Mouse (Mus musculus) thymus, postnatal 0 days (tissue): ENCODE data around the gene Cfap221. TPM values are rescaled to one million over a fixed set of nuclear protein-coding genes. Genes with fewer than 3 reads are reported as not detected.

Source experiments
- DNase-seq: peaks from one replicate; pipeline ENCODE4 v3.0.0-alpha.2; 2015; ENCODE audit warnings: low spot score
- polyA plus RNA-seq: library from polyadenylated mRNA; unstranded; fragments of >200 nt; fragmentation: Nextera tagmentation; extraction: Ambion mirVana; gene quantifications from 2 replicates; pipeline ENCODE4 v1.2.1, GENCODE M21; 2015

Gene Cfap221
- polyA plus RNA-seq = 0.07 TPM in 1 of 2 replicates, not detected in the other

- peak; percentile 61 for DNase-seq
Measured at GRCm38 (mm10) chr1:119996798-119997581, at the start of gene Cfap221. Cfap221 (minus strand) TSS chr1:119997234.

- no peak for DNase-seq
Measured at GRCm38 (mm10) chr1:120044584-120044983, 47.5 kb upstream of the Cfap221 start.

- DNase-seq = no peak
Measured at GRCm38 (mm10) chr1:120042421-120042820, 45.4 kb upstream of the Cfap221 start.

- DNase-seq = no peak
Measured at GRCm38 (mm10) chr1:120038594-120038993, 41.6 kb upstream of the Cfap221 start.

- DNase-seq = no peak
Measured at GRCm38 (mm10) chr1:120037021-120037683, 40.1 kb upstream of the Cfap221 start.

- DNase-seq = no peak
Measured at GRCm38 (mm10) chr1:120035456-120036034, 38.5 kb upstream of the Cfap221 start.

GRCm38 (mm10) chr1:120034793-120035192 lies 37.8 kb upstream of the Cfap221 start:
- no peak for DNase-seq

- DNase-seq = no peak
Measured at GRCm38 (mm10) chr1:120033469-120033854, 36.4 kb upstream of the Cfap221 start.

GRCm38 (mm10) chr1:120032804-120033468 lies 35.9 kb upstream of the Cfap221 start:
- DNase-seq = peak; percentile 60

GRCm38 (mm10) chr1:120030474-120030873 lies 33.4 kb upstream of the Cfap221 start:
- DNase-seq = no peak

- no peak for DNase-seq
Measured at GRCm38 (mm10) chr1:120027693-120028092, 30.7 kb upstream of the Cfap221 start.

GRCm38 (mm10) chr1:120025050-120025439 lies 28.0 kb upstream of the Cfap221 start:
- DNase-seq = no peak

GRCm38 (mm10) chr1:120024331-120025049 lies 27.5 kb upstream of the Cfap221 start:
- no peak for DNase-seq

GRCm38 (mm10) chr1:120021951-120022350 lies 24.9 kb upstream of the Cfap221 start:
- DNase-seq = no peak

GRCm38 (mm10) chr1:120020322-120020897 lies 23.4 kb upstream of the Cfap221 start:
- DNase-seq = no peak

GRCm38 (mm10) chr1:120019428-120019827 lies 22.4 kb upstream of the Cfap221 start:
- no peak for DNase-seq

GRCm38 (mm10) chr1:120018900-120019299 lies 21.9 kb upstream of the Cfap221 start:
- no peak for DNase-seq

- DNase-seq = no peak
Measured at GRCm38 (mm10) chr1:120016240-120016639, 19.2 kb upstream of the Cfap221 start.

GRCm38 (mm10) chr1:120013111-120013510 lies 16.1 kb upstream of the Cfap221 start:
- DNase-seq = peak; percentile 37

- no peak for DNase-seq
Measured at GRCm38 (mm10) chr1:120012638-120013037, 15.6 kb upstream of the Cfap221 start.
